Mouse (Mus musculus) liver, adult 2 months (tissue): ENCODE results near the gene Ttll3.

Source experiments
- CTCF ChIP-seq: fragments of 200-500 bp; IDR thresholded peaks from 2 replicates; pipeline ENCODE4 v1.5.1; 2011; ENCODE audit warnings: low read depth, low read length, control low read depth
- POLR2A ChIP-seq: fragments of 200-500 bp; IDR thresholded peaks from 2 replicates; pipeline ENCODE4 v1.6.1; 2011; ENCODE audit warnings: low read length, control low read depth; ENCODE audit not compliant: insufficient read depth; ENCODE audit errors: extremely low read depth

DNA sequence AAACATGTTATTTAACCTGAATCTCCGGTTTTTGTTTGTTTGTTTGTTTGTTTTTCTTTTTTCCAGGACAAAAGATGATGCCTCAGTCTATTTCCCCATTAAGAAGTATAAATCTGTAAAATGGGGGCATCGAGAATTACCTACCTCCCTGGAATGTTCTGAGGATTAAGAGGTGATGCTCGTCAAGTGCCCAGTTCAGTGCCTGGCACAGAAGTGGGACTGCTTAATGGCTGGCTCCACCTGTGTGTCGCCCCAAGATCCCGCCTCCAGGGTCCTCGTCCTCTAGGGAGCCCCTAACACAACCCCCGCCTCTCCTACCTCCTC lies 11.9 kb upstream of the Ttll3 start:
- TF ChIP-seq CTCF (no peak), POLR2A (no peak)
